Mouse (Mus musculus): ENCODE results near the gene Olfr183. TPM values are rescaled to one million over a fixed set of nuclear protein-coding genes. Genes with fewer than 3 reads are reported as not detected.
"Not testable (repeated sequence)": the region's sequence is repeated elsewhere in the genome, so short reads cannot be mapped to it uniquely, and the experiment has no call there.

Gene Olfr183
- polyA plus RNA-seq (2015; fragmentation: Nextera tagmentation; extraction: Ambion mirVana), result not detected in 2 replicates

DNA sequence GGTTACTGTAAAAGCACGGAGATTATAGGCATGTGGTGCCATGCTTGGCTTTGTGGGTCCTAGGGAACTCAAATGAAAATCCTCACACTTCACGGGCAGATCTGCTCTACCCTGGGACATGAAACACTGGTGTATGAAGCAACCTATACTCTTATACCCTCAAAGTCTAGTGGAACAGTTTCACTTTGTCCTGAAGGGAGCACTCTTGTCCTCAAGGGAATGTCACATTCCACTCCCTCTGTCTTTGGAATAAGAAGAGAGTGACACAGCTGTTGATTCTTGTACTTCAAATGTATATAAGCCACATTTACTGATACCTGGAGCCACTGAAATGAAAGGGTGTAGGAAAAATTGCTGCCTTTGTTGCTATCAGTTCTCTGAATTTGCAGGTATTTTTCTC is at the start of gene Olfr183:
TSS of gene Olfr183 (plus strand) at position 301 of the 400 bp plus-strand sequence.
- no peak for DNase-seq
- Histone ChIP-seq H3K4me1 (replicated peaks) (no peaks in the 10 kb centered on the region), H3K4me3 (replicated peaks) (no peak within 1 kb of the TSS), H3K27me3 (no peaks in the 10 kb centered on the region), H3K9me3 (replicated peaks) (peaks cover 3% of the 10 kb centered on the region; the same call in 1 of the 2 replicates), H3K36me3 (no peaks in the 10 kb centered on the region), H3K4me2 (no peak within 1 kb of the TSS), H3K27ac (no peak within 1 kb of the TSS), H3K9ac (no peak within 1 kb of the TSS)
- ATAC-seq (ENCODE audit: low read depth), result no peak
- 35% methylated on average over 2 of the region's 2 CpGs for WGBS (ENCODE audit: insufficient replicate concordance)

DNA sequence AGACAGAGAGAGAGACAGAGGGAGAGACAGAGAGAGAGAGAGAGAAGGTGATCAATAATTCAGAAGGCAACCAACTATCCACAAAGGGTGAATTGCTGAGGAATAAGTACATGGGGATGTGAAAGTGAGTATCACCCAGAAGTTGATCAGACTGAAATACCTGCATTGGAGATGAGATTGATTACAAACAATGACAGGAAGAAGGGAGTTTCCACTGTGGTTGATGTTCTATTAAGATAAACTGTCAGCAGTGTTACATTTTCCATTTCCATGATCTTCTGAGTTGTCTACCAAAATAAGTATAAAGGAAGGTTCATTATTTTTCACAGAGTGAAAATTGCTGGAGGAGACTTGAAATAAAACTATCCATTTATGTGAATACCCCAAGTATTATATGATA is 12.0 kb downstream of the Olfr183 start:
- no peaks in the 10 kb centered on the region for H3K36me3 ChIP-seq
- H3K4me3 ChIP-seq (replicated peaks), result no peak overlapping the region
- H3K27ac ChIP-seq, result no peak overlapping the region
- DNase-seq (no peak), ATAC-seq (ENCODE audit: low read depth) (no peak)
- H3K4me1 ChIP-seq (replicated peaks), result no peaks in the 10 kb centered on the region
- no peak overlapping the region for H3K4me2 ChIP-seq
- H3K9me3 ChIP-seq (replicated peaks), result no peaks in the 10 kb centered on the region
- H3K9ac ChIP-seq, result no peak overlapping the region
- no peaks in the 10 kb centered on the region for H3K27me3 ChIP-seq

DNA sequence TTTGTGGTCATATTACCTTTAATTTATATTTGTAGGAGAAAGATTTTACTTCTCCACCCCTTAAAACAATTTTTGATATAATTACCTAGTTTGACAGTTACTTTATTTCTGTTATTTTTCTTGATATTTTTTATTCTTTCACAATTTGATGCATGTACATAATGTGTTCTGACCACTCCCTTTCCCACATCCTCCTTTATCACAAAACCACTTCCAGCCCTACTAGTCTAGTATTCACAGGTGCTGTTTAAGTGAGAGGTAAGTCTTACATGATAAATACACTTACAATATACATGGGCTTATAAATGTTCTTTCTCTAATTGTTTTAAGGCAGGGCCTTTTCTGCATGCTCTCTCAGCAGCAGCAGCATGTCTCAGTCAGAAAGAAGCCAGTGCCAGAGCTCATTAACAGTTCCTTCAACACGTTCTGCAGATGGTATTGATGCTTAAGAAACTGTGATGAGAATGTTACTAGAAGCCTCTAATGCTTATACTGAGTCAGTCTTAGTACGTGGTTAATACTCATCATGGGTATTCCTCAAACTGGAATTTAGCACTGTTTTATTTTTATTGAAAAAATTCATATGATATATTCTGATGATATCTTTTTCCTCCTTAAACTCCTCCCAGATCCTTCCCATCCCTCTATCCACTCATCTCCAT is 18.3 kb downstream of the Olfr183 start:
- Histone ChIP-seq H3K9me3 (replicated peaks) (no peaks in the 10 kb centered on the region), H3K36me3 (no peaks in the 10 kb centered on the region), H3K27me3 (no peaks in the 10 kb centered on the region), H3K4me1 (replicated peaks) (no peaks in the 10 kb centered on the region), H3K4me2 (no peak overlapping the region), H3K4me3 (replicated peaks) (no peak overlapping the region), H3K9ac (no peak overlapping the region), H3K27ac (no peak overlapping the region)
- ATAC-seq (ENCODE audit: low read depth), result no peak
- 40% methylated on average over 2 of the region's 2 CpGs for WGBS (ENCODE audit: insufficient replicate concordance)
- DNase-seq, result no peak

DNA sequence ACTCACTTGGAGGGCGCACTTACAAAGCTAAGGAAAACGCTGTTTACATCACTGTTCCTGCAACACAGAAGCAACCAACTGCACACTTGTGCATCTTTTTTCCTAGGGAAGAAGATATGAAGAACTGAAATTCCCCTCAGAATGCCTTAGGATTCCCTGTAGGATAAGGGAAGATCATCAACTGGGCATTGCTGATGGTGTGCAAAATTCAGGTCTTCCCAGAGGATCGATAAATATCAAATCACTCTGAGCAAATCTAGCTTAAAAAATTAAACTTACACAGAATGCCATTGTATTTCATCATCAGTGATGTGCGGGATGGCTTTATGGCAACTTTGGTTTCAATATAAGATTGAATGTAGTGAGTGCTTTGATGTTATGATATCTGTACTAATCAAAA is 35.0 kb downstream of the Olfr183 start, which contains the start of gene Olfr186:
TSS of gene Olfr186 (minus strand) at position 101 of the 400 bp plus-strand sequence.
- Histone ChIP-seq H3K4me3 (replicated peaks) (no peak within 1 kb of the TSS), H3K27ac (no peak within 1 kb of the TSS), H3K36me3 (no peaks in the 10 kb centered on the region), H3K9me3 (replicated peaks) (no peaks in the 10 kb centered on the region; the same call in 1 of the 2 replicates), H3K4me2 (no peak within 1 kb of the TSS), H3K9ac (no peak within 1 kb of the TSS), H3K4me1 (replicated peaks) (no peaks in the 10 kb centered on the region), H3K27me3 (no peaks in the 10 kb centered on the region)
- ATAC-seq (ENCODE audit: low read depth) (no peak), DNase-seq (no peak)
- WGBS (ENCODE audit: insufficient replicate concordance), result 75% methylated on average over 4 of the region's 4 CpGs

DNA sequence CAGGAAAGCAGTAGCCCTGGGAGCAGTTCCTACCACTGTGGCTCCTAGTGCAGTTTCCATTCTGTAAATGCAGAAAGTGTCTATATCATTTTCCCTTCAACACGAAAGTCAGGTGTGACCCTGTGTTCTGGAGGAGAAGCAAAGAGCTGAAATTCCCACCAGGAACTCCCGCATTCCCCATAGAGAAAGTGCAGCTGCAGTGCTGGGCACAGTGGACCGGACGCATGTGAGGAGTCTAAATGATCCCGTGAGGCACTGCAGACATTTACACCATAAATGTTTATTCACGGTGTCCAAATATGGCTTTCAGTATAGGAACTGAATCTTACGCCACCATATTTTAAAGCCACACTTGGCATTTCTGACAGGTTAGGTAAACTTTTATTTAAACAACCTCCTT is 44.6 kb downstream of the Olfr183 start, which contains the start of gene Olfr187:
TSS of gene Olfr187 (minus strand) at position 58 of the 400 bp plus-strand sequence.
- WGBS (ENCODE audit: insufficient replicate concordance), result 71% methylated on average over 7 of the region's 7 CpGs
- H3K4me1 ChIP-seq (replicated peaks), result no peaks in the 10 kb centered on the region
- no peak within 1 kb of the TSS for H3K4me3 ChIP-seq (replicated peaks)
- H3K36me3 ChIP-seq, result no peaks in the 10 kb centered on the region
- H3K4me2 ChIP-seq, result no peak within 1 kb of the TSS
- H3K9ac ChIP-seq, result no peak within 1 kb of the TSS
- no peak for ATAC-seq (ENCODE audit: low read depth)
- H3K9me3 ChIP-seq (replicated peaks), result no peaks in the 10 kb centered on the region
- H3K27me3 ChIP-seq, result no peaks in the 10 kb centered on the region
- H3K27ac ChIP-seq, result no peak within 1 kb of the TSS
- no peak for DNase-seq

DNA sequence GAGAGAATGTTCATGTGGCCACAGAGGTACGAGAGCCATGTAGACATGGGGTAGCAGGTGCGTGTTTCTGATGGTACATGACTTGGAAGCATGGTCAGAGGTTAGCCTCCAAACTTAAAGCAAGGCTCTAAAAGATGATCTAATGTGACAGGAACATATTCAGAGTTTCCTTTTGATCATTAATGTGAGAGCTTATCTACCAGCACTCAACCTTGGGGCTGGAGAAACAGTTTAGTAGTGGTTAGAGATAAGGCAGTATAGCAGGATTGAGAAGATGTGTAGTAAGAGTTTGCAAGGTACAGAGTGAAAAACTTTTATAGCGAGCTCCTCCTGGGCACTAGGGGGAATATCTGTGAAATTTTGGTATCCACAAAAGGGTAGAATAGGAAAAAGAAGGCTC is 50.7 kb downstream of the Olfr183 start:
- Histone ChIP-seq H3K4me3 (replicated peaks) (no peak overlapping the region), H3K9ac (no peak overlapping the region), H3K4me1 (replicated peaks) (no peaks in the 10 kb centered on the region), H3K36me3 (no peaks in the 10 kb centered on the region), H3K27me3 (no peaks in the 10 kb centered on the region), H3K4me2 (no peak overlapping the region), H3K27ac (no peak overlapping the region), H3K9me3 (replicated peaks) (no peaks in the 10 kb centered on the region)
- ATAC-seq (ENCODE audit: low read depth) (no peak), DNase-seq (no peak)
- 55% methylated on average over 3 of the region's 3 CpGs for WGBS (ENCODE audit: insufficient replicate concordance)

DNA sequence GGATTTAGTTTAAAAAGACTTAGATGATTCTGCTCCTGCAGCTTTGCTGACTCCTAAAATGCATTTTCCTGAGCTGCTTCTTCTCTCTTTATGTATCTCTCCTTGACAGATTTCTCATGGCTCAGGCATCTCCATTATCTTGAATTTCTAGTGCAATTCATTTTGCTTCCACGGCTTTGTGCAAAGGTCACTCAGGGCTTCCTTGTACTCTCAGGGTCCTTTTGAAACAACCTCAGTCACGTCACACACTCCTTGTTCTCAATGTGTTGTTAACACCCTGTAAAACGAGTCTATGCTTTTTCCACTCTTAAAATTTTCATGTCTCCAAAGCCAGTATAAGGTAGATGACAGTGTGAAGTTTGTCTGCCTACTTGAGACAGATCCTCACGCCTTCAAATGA is 52.4 kb downstream of the Olfr183 start:
- H3K4me1 ChIP-seq (replicated peaks), result no peaks in the 10 kb centered on the region
- no peak for DNase-seq
- H3K4me3 ChIP-seq (replicated peaks), result no peak overlapping the region
- no peak overlapping the region for H3K27ac ChIP-seq
- no peaks in the 10 kb centered on the region for H3K36me3 ChIP-seq
- H3K27me3 ChIP-seq, result no peaks in the 10 kb centered on the region
- WGBS (ENCODE audit: insufficient replicate concordance), result 51% methylated on average over 4 of the region's 4 CpGs
- H3K9me3 ChIP-seq (replicated peaks), result no peaks in the 10 kb centered on the region
- no peak overlapping the region for H3K4me2 ChIP-seq
- no peak overlapping the region for H3K9ac ChIP-seq
- no peak for ATAC-seq (ENCODE audit: low read depth)

DNA sequence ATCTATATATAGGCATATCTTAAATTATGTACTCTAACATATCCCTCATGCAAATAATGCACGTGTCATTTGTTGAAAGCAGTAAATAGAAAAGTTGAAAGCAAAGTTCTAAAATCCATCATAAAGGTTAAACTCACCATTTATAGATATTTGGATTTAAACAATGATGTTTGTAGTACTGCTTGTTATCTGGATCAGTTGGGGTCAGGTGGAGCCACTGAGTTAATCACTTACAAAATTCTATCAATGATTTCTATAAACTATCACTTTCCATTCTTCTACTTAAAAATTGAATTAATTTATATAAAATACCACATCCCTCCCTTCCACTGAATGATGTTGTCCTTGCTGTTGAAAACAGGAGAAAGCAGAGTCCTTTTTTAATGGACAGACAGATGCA is 53.7 kb downstream of the Olfr183 start:
- H3K4me2 ChIP-seq, result no peak overlapping the region
- no peak for ATAC-seq (ENCODE audit: low read depth)
- no peaks in the 10 kb centered on the region for H3K27me3 ChIP-seq
- H3K4me1 ChIP-seq (replicated peaks), result no peaks in the 10 kb centered on the region
- H3K36me3 ChIP-seq, result no peaks in the 10 kb centered on the region
- no peak overlapping the region for H3K27ac ChIP-seq
- no peaks in the 10 kb centered on the region for H3K9me3 ChIP-seq (replicated peaks)
- no peak overlapping the region for H3K9ac ChIP-seq
- no peak for DNase-seq
- no peak overlapping the region for H3K4me3 ChIP-seq (replicated peaks)
- WGBS (ENCODE audit: insufficient replicate concordance), result 39% methylated on average over 1 of the region's 1 CpGs

DNA sequence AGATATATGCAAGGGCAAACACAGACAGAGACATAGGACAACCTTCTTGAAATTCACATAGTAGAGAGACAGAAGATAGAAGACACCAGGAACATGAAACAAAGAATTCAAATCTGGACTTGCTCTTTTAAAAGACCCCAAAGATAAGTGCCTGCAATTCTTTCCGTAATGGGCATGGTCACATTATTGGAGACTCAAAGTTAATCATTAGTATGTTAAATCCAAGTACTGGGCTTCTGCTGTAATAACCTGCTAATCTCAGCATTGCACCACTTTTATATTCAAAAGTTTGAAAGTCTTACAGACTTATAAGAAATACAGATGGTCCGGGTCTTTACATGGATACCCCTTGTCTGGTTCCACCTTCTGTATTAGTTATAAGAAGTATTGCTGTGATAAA is 54.1 kb downstream of the Olfr183 start:
- not testable (repeated sequence) for H3K27me3 ChIP-seq; H3K4me3 ChIP-seq (replicated peaks); H3K27ac ChIP-seq; H3K36me3 ChIP-seq; H3K9ac ChIP-seq; H3K4me1 ChIP-seq (replicated peaks); H3K4me2 ChIP-seq; H3K9me3 ChIP-seq (replicated peaks); ATAC-seq (ENCODE audit: low read depth); DNase-seq
- 71% methylated on average over 2 of the region's 2 CpGs for WGBS (ENCODE audit: insufficient replicate concordance)

Other genes starting within 250 kb of the Olfr183 start
- gene Olfr172, start 232.2 kb upstream of the Olfr183 start, polyA plus RNA-seq (2015; fragmentation: Nextera tagmentation; extraction: Ambion mirVana), result not detected in 2 replicates
- gene Olfr173, start 195.1 kb upstream of the Olfr183 start, polyA plus RNA-seq (2015; fragmentation: Nextera tagmentation; extraction: Ambion mirVana), result not detected in 2 replicates
- gene Olfr175-ps1, start 168.6 kb upstream of the Olfr183 start, polyA plus RNA-seq (2015; fragmentation: Nextera tagmentation; extraction: Ambion mirVana), result not detected in 2 replicates
- not detected in 2 replicates for gene Olfr177, start 120.6 kb upstream of the Olfr183 start, polyA plus RNA-seq (2015; fragmentation: Nextera tagmentation; extraction: Ambion mirVana)
- gene Olfr178, start 103.3 kb upstream of the Olfr183 start, polyA plus RNA-seq (2015; fragmentation: Nextera tagmentation; extraction: Ambion mirVana), result not detected in 2 replicates
- not detected in 2 replicates for gene Olfr181, start 66.6 kb upstream of the Olfr183 start, polyA plus RNA-seq (2015; fragmentation: Nextera tagmentation; extraction: Ambion mirVana)
- gene Olfr180, start 66.0 kb upstream of the Olfr183 start, polyA plus RNA-seq (2015; fragmentation: Nextera tagmentation; extraction: Ambion mirVana), result not detected in 2 replicates
- not detected in 2 replicates for gene Olfr186, start 34.9 kb downstream of the Olfr183 start, polyA plus RNA-seq (2015; fragmentation: Nextera tagmentation; extraction: Ambion mirVana)
- gene Olfr187, start 44.4 kb downstream of the Olfr183 start, polyA plus RNA-seq (2015; fragmentation: Nextera tagmentation; extraction: Ambion mirVana), result not detected in 2 replicates
- gene Olfr190, start 82.6 kb downstream of the Olfr183 start, polyA plus RNA-seq (2015; fragmentation: Nextera tagmentation; extraction: Ambion mirVana), result not detected in 2 replicates
- gene Olfr191, start 94.5 kb downstream of the Olfr183 start, polyA plus RNA-seq (2015; fragmentation: Nextera tagmentation; extraction: Ambion mirVana), result not detected in 2 replicates
- not detected in 2 replicates for gene Olfr193, start 116.5 kb downstream of the Olfr183 start, polyA plus RNA-seq (2015; fragmentation: Nextera tagmentation; extraction: Ambion mirVana)
- gene Olfr194, start 125.7 kb downstream of the Olfr183 start, polyA plus RNA-seq (2015; fragmentation: Nextera tagmentation; extraction: Ambion mirVana), result not detected in 2 replicates
- gene Olfr195, start 151.7 kb downstream of the Olfr183 start, polyA plus RNA-seq (2015; fragmentation: Nextera tagmentation; extraction: Ambion mirVana), result not detected in 2 replicates
- gene Olfr196, start 175.1 kb downstream of the Olfr183 start, polyA plus RNA-seq (2015; fragmentation: Nextera tagmentation; extraction: Ambion mirVana), result not detected in 2 replicates
- gene Olfr198, start 208.2 kb downstream of the Olfr183 start, polyA plus RNA-seq (2015; fragmentation: Nextera tagmentation; extraction: Ambion mirVana), result not detected in 2 replicates
- gene Olfr199, start 224.4 kb downstream of the Olfr183 start, polyA plus RNA-seq (2015; fragmentation: Nextera tagmentation; extraction: Ambion mirVana), result not detected in 2 replicates

All from liver, embryonic 13.5 days (tissue).